Mouse (Mus musculus) forebrain, embryonic 14.5 days (tissue): ENCODE results near the gene Etnk2. TPM values are rescaled to one million over a fixed set of nuclear protein-coding genes. Genes with fewer than 3 reads are reported as not detected.

Experiments
- ATAC-seq: fragments of 200-750 bp; cut with Nextera tagmentation; 2 replicates; pipeline ENCODE4 v1.8.0; 2017; ENCODE audit warnings: mild to moderate bottlenecking, moderate library complexity
- DNase-seq: peaks from one replicate; pipeline ENCODE4 v3.0.0-alpha.2; 2015; ENCODE audit warnings: low spot score
- H3K27ac ChIP-seq: fragments of 300-500 bp; sonication (generic); 2 replicates; pipeline ENCODE4 v1.5.1; 2014; ENCODE audit warnings: low read depth, mild to moderate bottlenecking, control low read depth, low read length, moderate library complexity
- H3K27me3 ChIP-seq: fragments of 300-500 bp; sonication (generic); replicated peaks from 2 replicates; pipeline ENCODE4 v1.6.1; 2014; ENCODE audit warnings: low read length, control low read depth, mixed read lengths; ENCODE audit not compliant: control insufficient read depth, insufficient read depth
- H3K36me3 ChIP-seq: fragments of 300-500 bp; sonication (generic); 2 replicates; pipeline ENCODE4 v1.6.1; 2014; ENCODE audit warnings: low read length, control low read depth; ENCODE audit not compliant: control insufficient read depth, insufficient read depth
- H3K4me1 ChIP-seq: fragments of 300-500 bp; sonication (generic); 2 replicates; pipeline ENCODE4 v1.6.1; 2014; ENCODE audit warnings: antibody characterized with exemption, low read length, control low read depth; ENCODE audit not compliant: control insufficient read depth, insufficient read depth
- H3K4me2 ChIP-seq: fragments of 300-500 bp; sonication (generic); 2 replicates; pipeline ENCODE4 v1.6.1; 2014; ENCODE audit warnings: mild to moderate bottlenecking, control low read depth, low read length
- H3K4me3 ChIP-seq: fragments of 300-500 bp; sonication (generic); 2 replicates; pipeline ENCODE4 v1.5.1; 2014; ENCODE audit warnings: low read depth, low read length, control low read depth
- H3K9ac ChIP-seq: fragments of 300-500 bp; sonication (generic); 2 replicates; pipeline ENCODE4 v1.6.1; 2014; ENCODE audit warnings: mild to moderate bottlenecking, low read length, control low read depth, moderate library complexity
- H3K9me3 ChIP-seq: fragments of 300-500 bp; sonication (generic); replicated peaks from 2 replicates; pipeline ENCODE4 v1.6.1; 2016; ENCODE audit warnings: low read length, control low read depth, mixed read lengths; ENCODE audit not compliant: control insufficient read depth
- WGBS: fragments of 180-500 bp; shearing (Covaris S2); extraction: QIAGEN DNeasy Blood & Tissue Kit; methylation state at CpG from one replicate; pipeline ENCODE4 v1.1.7; 2014; 5-methylcytosine and 5-hydroxymethylcytosine counted together
- polyA plus RNA-seq: library from polyadenylated mRNA; unstranded; fragments of >200 nt; fragmentation: Nextera tagmentation; extraction: Ambion mirVana; gene quantifications from 2 replicates; pipeline ENCODE4 v1.2.1, GENCODE M21; 2014

The Etnk2 gene
- polyA plus RNA-seq, 1 experiment from 2014 or later, result 4.2 TPM

DNA sequence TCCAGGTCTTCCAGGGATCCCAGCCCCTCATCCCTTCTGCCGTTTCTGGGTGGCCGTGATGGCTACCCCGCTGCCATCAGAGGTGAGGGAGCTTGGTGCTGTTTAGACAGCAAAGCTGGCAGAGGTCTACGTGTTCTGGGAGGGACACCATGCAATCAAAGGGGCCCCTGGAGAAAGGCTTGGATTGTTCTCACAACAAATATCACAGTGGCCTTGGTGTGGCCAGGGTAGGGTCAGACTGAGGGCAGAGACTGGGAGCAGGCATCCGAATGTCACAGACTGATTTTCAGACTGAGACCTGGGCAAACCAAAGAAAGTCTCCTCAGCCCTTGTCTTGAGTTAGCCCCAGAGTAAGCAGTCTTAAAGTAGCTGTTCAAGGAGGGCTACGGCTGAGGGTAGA, 8.1 kb downstream of the Etnk2 start:
- no peaks in the 10 kb centered on the region for H3K27me3 ChIP-seq
- no peak overlapping the region for H3K4me2 ChIP-seq
- H3K36me3 ChIP-seq, result no peaks in the 10 kb centered on the region
- 90% methylated on average over 6 of the region's 6 CpGs for WGBS
- DNase-seq, result no peak
- no peak for ATAC-seq
- H3K4me1 ChIP-seq, result peaks cover 5% of the 10 kb centered on the region; the same call in 1 of the 2 replicates
- no peak overlapping the region for H3K4me3 ChIP-seq
- no peak overlapping the region for H3K27ac ChIP-seq
- no peaks in the 10 kb centered on the region for H3K9me3 ChIP-seq
- no peak overlapping the region for H3K9ac ChIP-seq

DNA sequence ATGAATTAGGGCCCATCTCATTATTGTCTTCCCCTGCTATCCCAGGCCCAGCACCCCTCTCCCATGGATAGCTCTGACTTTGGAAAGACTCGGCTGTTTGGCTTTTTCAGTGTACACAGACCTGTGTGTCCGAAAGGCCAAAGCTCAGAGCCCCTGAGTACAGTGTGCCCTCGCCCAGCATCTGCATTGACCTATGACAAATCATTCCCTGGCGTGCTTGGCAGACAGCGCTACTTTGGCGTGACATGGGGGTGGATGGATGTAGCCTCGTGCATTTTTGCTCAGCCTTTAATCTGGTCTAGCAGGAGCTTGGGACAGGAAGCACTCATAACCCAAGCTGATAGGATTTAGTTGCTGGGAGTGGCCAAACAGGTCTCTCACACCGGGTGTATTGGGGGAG, 8.7 kb downstream of the Etnk2 start:
- 80% methylated on average over 8 of the region's 8 CpGs for WGBS
- H3K27ac ChIP-seq, result no peak overlapping the region
- peaks cover 5% of the 10 kb centered on the region; the same call in 1 of the 2 replicates for H3K4me1 ChIP-seq
- H3K27me3 ChIP-seq, result no peaks in the 10 kb centered on the region
- no peak overlapping the region for H3K4me2 ChIP-seq
- H3K36me3 ChIP-seq, result no peaks in the 10 kb centered on the region
- no peak overlapping the region for H3K4me3 ChIP-seq
- no peak for DNase-seq
- no peak for ATAC-seq
- no peaks in the 10 kb centered on the region for H3K9me3 ChIP-seq
- no peak overlapping the region for H3K9ac ChIP-seq

DNA sequence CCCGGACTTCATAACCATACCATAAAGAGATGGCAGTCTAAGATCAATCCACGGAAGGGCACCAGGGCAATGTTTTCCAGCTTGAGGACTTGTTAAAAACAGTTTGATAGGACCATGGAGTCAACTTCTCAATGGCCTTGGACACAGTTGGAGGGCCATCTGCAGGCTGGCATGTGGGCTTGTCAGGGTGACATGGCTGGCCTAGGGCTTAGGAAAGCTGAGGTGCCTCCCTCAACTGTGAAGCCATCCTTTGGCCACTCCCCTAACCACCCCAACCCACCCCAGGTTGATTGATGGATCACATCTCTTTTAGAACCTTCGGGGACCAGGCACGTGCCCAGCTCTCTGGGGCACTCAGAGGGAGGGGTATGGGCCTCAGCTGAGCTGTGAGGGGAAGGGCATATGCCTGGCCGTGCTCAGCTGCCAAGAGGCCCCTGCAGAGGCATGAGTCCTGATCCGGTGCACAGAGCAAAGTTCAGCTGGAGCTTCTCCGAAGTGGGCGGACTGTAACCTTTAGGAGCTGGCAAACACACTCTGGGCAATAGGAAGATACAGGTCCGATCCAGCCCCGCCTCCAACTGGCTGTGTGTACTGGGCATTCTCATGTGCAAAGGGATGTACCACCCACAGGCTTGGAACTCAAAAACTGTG, 12.4 kb downstream of the Etnk2 start:
- Histone ChIP-seq H3K27me3 (no peaks in the 10 kb centered on the region), H3K9ac (no peak overlapping the region), H3K27ac (no peak overlapping the region), H3K36me3 (no peaks in the 10 kb centered on the region), H3K4me2 (no peak overlapping the region), H3K9me3 (no peaks in the 10 kb centered on the region), H3K4me3 (no peak overlapping the region), H3K4me1 (no peaks in the 10 kb centered on the region)
- 75% methylated on average over 10 of the region's 10 CpGs for WGBS
- DNase-seq (no peak), ATAC-seq (no peak)

DNA sequence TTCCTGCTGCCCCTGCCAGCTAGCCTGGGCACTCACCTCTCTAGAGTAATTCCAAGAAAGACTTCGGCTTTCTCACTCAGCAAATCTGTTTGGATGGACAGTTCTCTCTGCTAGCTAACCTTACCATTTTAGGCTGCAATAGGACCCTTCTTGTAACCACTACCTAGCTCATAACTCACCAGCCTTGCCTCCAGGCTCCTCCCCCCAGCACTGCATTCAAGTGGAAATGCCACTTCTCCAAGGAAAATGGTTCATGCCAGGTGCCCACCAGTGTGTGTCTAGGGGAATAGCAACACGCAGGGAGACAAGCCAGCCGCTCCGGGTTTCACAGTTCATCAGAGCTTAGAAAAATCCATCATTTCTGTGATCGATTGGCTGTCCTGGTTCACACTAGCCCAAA, 14.2 kb downstream of the Etnk2 start:
- H3K9me3 ChIP-seq, result no peaks in the 10 kb centered on the region
- DNase-seq (no peak), ATAC-seq (no peak)
- H3K4me1 ChIP-seq, result no peaks in the 10 kb centered on the region
- no peak overlapping the region for H3K4me3 ChIP-seq
- H3K36me3 ChIP-seq, result no peaks in the 10 kb centered on the region
- H3K27ac ChIP-seq, result no peak overlapping the region
- no peak overlapping the region for H3K9ac ChIP-seq
- no peaks in the 10 kb centered on the region for H3K27me3 ChIP-seq
- H3K4me2 ChIP-seq, result no peak overlapping the region
- 87% methylated on average over 5 of the region's 5 CpGs for WGBS

DNA sequence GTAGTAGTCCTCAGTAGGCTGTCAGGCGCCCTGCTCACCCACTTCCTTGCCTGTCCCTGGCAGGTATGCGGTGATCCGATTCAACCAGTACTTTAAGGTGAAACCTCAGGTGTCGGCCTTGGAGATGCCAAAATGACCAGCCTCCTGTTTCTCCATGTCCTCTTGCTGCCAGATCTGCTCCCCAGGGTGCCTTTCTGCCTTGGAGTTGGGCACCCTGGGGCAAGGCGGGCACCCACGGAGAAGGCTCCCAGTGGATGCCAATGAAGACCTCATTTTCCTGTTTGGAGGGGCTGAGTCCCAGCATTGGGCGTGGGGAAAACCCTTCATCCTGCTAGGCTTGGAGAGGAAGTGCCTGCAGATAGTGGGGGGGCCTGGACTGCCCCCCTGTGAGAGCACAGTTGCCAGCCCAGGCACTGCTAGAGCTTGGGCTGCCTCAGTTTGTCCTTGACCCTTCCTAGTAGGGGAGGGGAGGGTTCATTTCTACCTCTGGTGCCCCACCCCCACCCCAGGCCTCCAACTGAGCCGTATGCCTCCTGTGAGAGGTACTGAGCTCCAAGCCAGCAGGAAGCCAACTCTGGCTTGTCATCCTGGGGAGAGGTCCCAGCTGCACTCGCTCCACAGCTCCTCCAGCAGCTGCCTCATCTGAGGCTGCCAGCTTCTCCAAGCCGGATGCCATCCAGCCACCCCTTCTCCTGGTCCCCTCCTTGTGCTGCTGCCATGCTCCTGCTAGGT, 16.0 kb downstream of the Etnk2 start:
- DNase-seq (no peak), ATAC-seq (no peak)
- H3K27ac ChIP-seq, result no peak overlapping the region
- H3K9me3 ChIP-seq, result no peaks in the 10 kb centered on the region
- no peak overlapping the region for H3K4me3 ChIP-seq
- no peak overlapping the region; the same call in 1 of the 2 replicates for H3K9ac ChIP-seq
- H3K36me3 ChIP-seq, result peaks cover 10% of the 10 kb centered on the region; the same call in 1 of the 2 replicates
- 67% methylated on average over 10 of the region's 10 CpGs for WGBS
- no peak overlapping the region for H3K4me2 ChIP-seq
- no peaks in the 10 kb centered on the region for H3K27me3 ChIP-seq
- no peaks in the 10 kb centered on the region for H3K4me1 ChIP-seq

DNA sequence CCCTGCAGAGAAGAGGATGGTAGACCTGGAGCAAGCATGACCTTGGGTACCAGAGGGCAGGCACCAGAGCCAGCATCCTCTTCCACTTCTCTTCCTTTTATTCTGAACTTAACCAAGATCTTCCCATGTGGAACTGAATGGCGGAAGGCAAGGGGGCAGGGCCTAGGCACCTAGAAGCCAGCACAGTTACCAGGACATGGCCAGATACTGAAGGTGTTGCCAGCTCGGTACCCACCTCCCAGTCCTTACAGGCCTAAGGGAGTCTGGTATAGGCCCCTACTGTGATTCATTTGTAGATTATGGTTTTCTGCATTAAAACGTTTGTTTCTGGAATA, 16.6 kb downstream of the Etnk2 start:
- H3K9ac ChIP-seq, result no peak overlapping the region
- H3K36me3 ChIP-seq, result peaks cover 14% of the 10 kb centered on the region; the same call in 1 of the 2 replicates
- H3K9me3 ChIP-seq, result no peaks in the 10 kb centered on the region
- DNase-seq, result no peak
- no peak for ATAC-seq
- 83% methylated on average over 3 of the region's 3 CpGs for WGBS
- H3K4me1 ChIP-seq, result no peaks in the 10 kb centered on the region
- no peak overlapping the region for H3K27ac ChIP-seq
- H3K27me3 ChIP-seq, result no peaks in the 10 kb centered on the region
- H3K4me3 ChIP-seq, result no peak overlapping the region
- H3K4me2 ChIP-seq, result no peak overlapping the region

DNA sequence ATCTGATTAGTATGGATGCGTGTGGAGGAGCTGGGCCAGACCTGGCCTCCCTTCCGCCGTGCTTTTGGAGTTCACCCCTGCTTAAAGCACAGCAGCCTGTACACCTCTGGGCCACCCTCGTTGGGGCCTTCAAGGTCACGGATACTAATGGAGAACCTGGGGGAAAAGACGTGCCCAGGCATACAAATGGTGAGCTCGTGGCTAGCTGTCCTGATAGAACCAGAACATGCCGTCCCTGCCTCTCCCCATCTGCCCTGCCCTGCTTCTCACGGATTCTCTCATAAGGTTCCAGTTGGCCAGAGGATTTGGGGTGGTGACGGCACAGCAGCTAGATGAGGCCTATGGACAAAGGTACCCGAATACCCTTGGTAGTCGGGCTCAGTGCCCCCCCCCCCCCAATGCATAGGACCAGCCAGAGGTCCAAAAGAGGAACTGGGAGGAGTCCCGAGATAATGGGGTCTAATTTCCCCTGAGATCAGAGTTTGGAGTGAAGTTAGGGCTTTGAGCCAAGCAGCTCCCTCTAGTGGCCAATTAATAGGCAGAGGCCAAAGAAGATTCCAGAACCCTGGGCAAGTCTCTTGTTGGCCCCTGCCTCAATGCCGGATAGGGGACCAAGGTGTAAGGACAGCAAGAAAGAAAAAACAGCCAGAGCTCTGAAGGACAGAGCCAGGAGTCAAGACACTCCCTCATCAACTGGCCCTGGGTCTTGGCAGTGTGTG, 17.1 kb downstream of the Etnk2 start:
- Histone ChIP-seq H3K9ac (no peak overlapping the region), H3K4me1 (no peaks in the 10 kb centered on the region), H3K36me3 (peaks cover 16% of the 10 kb centered on the region; the same call in 1 of the 2 replicates), H3K4me3 (no peak overlapping the region), H3K9me3 (no peaks in the 10 kb centered on the region), H3K4me2 (no peak overlapping the region), H3K27me3 (no peaks in the 10 kb centered on the region), H3K27ac (no peak overlapping the region)
- WGBS, result 64% methylated on average over 14 of the region's 14 CpGs
- ATAC-seq, result no peak
- DNase-seq, result peak; percentile 70

DNA sequence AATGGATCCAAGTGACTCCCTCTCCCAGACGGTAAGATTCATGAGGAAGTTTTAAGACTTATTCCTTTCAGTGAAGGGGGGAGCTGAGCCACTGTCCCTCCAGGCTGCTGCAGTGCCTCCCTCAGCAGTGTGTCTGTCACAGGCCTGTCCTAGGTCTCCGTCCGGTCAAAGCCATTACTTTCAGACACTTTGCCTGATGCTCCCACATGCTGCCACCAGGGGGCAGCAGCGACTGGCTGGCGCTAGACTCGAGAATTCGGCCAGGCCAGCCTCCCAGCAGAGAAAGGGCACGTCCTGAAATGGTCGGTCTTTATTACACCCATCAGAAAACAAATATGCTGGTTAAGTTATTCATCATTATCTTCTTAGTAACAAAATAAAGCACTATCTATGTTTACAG, 18.6 kb downstream of the Etnk2 start:
- Histone ChIP-seq H3K27ac (no peak overlapping the region), H3K4me3 (no peak overlapping the region), H3K27me3 (no peaks in the 10 kb centered on the region), H3K9me3 (no peaks in the 10 kb centered on the region), H3K4me2 (no peak overlapping the region), H3K4me1 (peaks cover 5% of the 10 kb centered on the region; the same call in 1 of the 2 replicates), H3K9ac (no peak overlapping the region), H3K36me3 (peaks cover 20% of the 10 kb centered on the region)
- WGBS, result 7% methylated on average over 9 of the region's 9 CpGs
- peak; percentile 85 for DNase-seq
- ATAC-seq, result peak; percentile 24
